Mouse (Mus musculus) CH12.LX (cell line): ENCODE data around the gene Nfix. TPM values are rescaled to one million over a fixed set of nuclear protein-coding genes. Genes with fewer than 3 reads are reported as not detected.

Experiments used
- DNase-seq: peaks from one replicate; pipeline ENCODE4 v3.0.0-alpha.2; 2013; ENCODE audit errors: extremely low read depth
- H3K27ac ChIP-seq: 2 replicates; pipeline ENCODE4 v1.5.1; 2012; ENCODE audit warnings: low read depth, mild to moderate bottlenecking, control low read depth, moderate library complexity; ENCODE audit not compliant: insufficient read depth
- H3K27me3 ChIP-seq: replicated peaks from 2 replicates; pipeline ENCODE3; 2012; ENCODE audit warnings: inconsistent platforms
- H3K36me3 ChIP-seq, 2 experiments: replicated peaks in 1 of 2; 2 replicates each; pipeline versions ENCODE3 to v1.6.1; 2012; ENCODE audit warnings: inconsistent platforms in 1 of 2, low read length in 1 of 2, mild to moderate bottlenecking in 1 of 2, mixed read lengths in 1 of 2, moderate library complexity in 1 of 2; ENCODE audit not compliant: control insufficient read depth in 1 of 2, insufficient read depth in 1 of 2
- H3K4me1 ChIP-seq, 2 experiments: 2 replicates each; pipeline ENCODE4 v1.6.1; 2012; ENCODE audit warnings: inconsistent platforms in 1 of 2, moderate library complexity in 1 of 2; ENCODE audit not compliant: insufficient read depth in 2 of 2, control insufficient read depth in 1 of 2
- H3K4me2 ChIP-seq: 2 replicates; pipeline ENCODE4 v1.6.1; 2012; ENCODE audit warnings: low read depth, mild to moderate bottlenecking, control low read depth; ENCODE audit not compliant: poor library complexity, insufficient read depth, severe bottlenecking
- H3K4me3 ChIP-seq, 3 experiments: fragments of 150-350 bp in 1 of 3; sonication (generic) in 1 of 3; replicated peaks in 1 of 3; 2 replicates each; pipeline versions ENCODE3 to v1.5.1; 2011 to 2012; ENCODE audit warnings: low read depth in 2 of 3, low read length in 2 of 3, mild to moderate bottlenecking in 2 of 3, moderate library complexity in 2 of 3, control low read depth in 1 of 3, improper control_type of control experiment in 1 of 3, inconsistent platforms in 1 of 3, mixed read lengths in 1 of 3; ENCODE audit not compliant: poor library complexity in 1 of 3
- H3K79me2 ChIP-seq: replicated peaks from 2 replicates; pipeline ENCODE4 v1.6.1; 2012; ENCODE audit warnings: mild to moderate bottlenecking, moderate library complexity; ENCODE audit not compliant: control insufficient read depth, poor library complexity, insufficient read depth, severe bottlenecking; ENCODE audit errors: extremely low read depth
- H3K9ac ChIP-seq: 2 replicates; pipeline ENCODE4 v1.6.1; 2012; ENCODE audit warnings: low read depth, mild to moderate bottlenecking, control low read depth, moderate library complexity; ENCODE audit not compliant: insufficient read depth
- H3K9me3 ChIP-seq: replicated peaks from 2 replicates; pipeline ENCODE3; 2012; ENCODE audit warnings: low read length, inconsistent platforms, mixed read lengths
- BHLHE40 ChIP-seq: IDR thresholded peaks from 2 replicates; pipeline ENCODE4 v1.6.1; 2011; ENCODE audit warnings: mild to moderate bottlenecking, low read depth, low read length, improper control_type of control experiment
- EP300 ChIP-seq: IDR thresholded peaks from 2 replicates; pipeline ENCODE4 v1.6.1; 2011; ENCODE audit warnings: low read length, improper control_type of control experiment
- ETS1 ChIP-seq: conservative IDR thresholded peaks from 2 replicates; pipeline ENCODE4 v1.6.1; 2012; ENCODE audit warnings: low read depth, mild to moderate bottlenecking, inconsistent platforms, low read length, improper control_type of control experiment, moderate library complexity
- IRF4 ChIP-seq: IDR thresholded peaks from 2 replicates; pipeline ENCODE4 v1.6.1; 2014; ENCODE audit warnings: low read depth, mild to moderate bottlenecking, inconsistent platforms, low read length, improper control_type of control experiment
- JUND ChIP-seq: conservative IDR thresholded peaks from 2 replicates; pipeline ENCODE4 v1.6.1; 2011; ENCODE audit warnings: low read depth, low read length, improper control_type of control experiment
- KAT2A ChIP-seq: IDR thresholded peaks from 2 replicates; pipeline ENCODE4 v1.6.1; 2012; ENCODE audit warnings: low read length, improper control_type of control experiment, inconsistent platforms; ENCODE audit not compliant: insufficient replicate concordance
- MXI1 ChIP-seq: IDR thresholded peaks from 2 replicates; pipeline ENCODE4 v1.6.1; 2011; ENCODE audit warnings: mild to moderate bottlenecking, low read depth, low read length, improper control_type of control experiment
- NRF1 ChIP-seq: IDR thresholded peaks from 2 replicates; pipeline ENCODE4 v1.6.1; 2014; ENCODE audit warnings: low read depth, mild to moderate bottlenecking, inconsistent platforms, low read length, improper control_type of control experiment, moderate library complexity
- POLR2AphosphoS2 ChIP-seq: IDR thresholded peaks from 2 replicates; pipeline ENCODE4 v1.6.1; 2011; ENCODE audit warnings: low read depth, low read length, improper control_type of control experiment
- TCF12 ChIP-seq: IDR thresholded peaks from 2 replicates; pipeline ENCODE4 v1.6.1; 2014; ENCODE audit warnings: low read depth, mild to moderate bottlenecking, inconsistent platforms, low read length, improper control_type of control experiment
- USF1 ChIP-seq: IDR thresholded peaks from 2 replicates; pipeline ENCODE4 v1.6.1; 2014; ENCODE audit warnings: low read depth, mild to moderate bottlenecking, inconsistent platforms, low read length, improper control_type of control experiment
- USF2 ChIP-seq: conservative IDR thresholded peaks from 2 replicates; pipeline ENCODE4 v1.6.1; 2011; ENCODE audit warnings: low read depth, low read length, improper control_type of control experiment
- ZKSCAN1 ChIP-seq: IDR thresholded peaks from 2 replicates; pipeline ENCODE4 v1.6.1; 2012; ENCODE audit warnings: low read depth, inconsistent platforms, low read length, improper control_type of control experiment, borderline replicate concordance
- ZNF384 ChIP-seq: IDR thresholded peaks from 2 replicates; pipeline ENCODE4 v1.6.1; 2012; ENCODE audit warnings: low read depth, low read length, improper control_type of control experiment, inconsistent platforms
- dilution Hi-C: fragments of 300-500 bp; cut with MboI; formaldehyde crosslinking; loops from 2 replicates; pipeline ENCODE4 v1.14.3; 2020; ENCODE audit warnings: low sequenced_read_pairs; ENCODE audit not compliant: extremely low pct_unique_long_range_greater_than_20kb, extremely low pct_ligation_motif_present
- in situ Hi-C: fragments of 300-500 bp; cut with MboI; formaldehyde crosslinking; loops from 3 replicates; pipeline ENCODE4 v1.14.3; 2019; ENCODE audit warnings: low sequenced_read_pairs, low pct_ligation_motif_present, low pct_unique_long_range_greater_than_20kb, mixed read lengths
- polyA plus RNA-seq: library from polyadenylated mRNA; unstranded; fragments of >175 nt; gene quantifications from 2 replicates; pipeline ENCODE4 v1.2.1, GENCODE M21; 2012; ENCODE audit warnings: low read depth; ENCODE audit not compliant: insufficient read length
- total RNA-seq, 2 experiments: library from RNA; depleted of rRNA; stranded (reverse); fragments of 300-350 nt in 1 of 2; fragments of >200 nt in 1 of 2; gene quantifications; 2 replicates each; pipeline ENCODE4 v1.2.3; 2012 to 2014

The Nfix gene
- total and polyA plus RNA-seq, 3 experiments: 0.09 to 10.5 (median 1.1) TPM

DNA sequence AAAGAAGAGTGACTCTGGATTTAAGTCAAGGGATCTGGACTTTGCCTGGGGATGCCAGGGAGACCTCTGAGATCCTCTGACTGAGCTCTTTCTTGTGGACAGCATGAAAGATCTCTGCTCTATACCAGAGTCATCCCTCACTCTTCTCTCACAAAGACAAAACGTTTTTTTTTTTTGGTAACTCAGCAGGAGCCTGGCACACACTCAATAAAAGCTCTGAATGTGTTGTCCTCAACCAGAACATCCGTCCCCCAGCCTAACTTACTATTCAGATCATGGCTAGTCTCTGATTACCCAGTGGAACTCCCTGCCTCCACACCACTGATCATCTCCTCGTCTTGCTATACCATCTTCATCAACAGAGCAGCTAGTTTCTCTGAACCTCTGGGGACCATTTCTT, 115.6 kb downstream of the Nfix start:
- TF ChIP-seq TCF12 (no peak), NRF1 (no peak), ZKSCAN1 (no peak), EP300 (no peak)
- in situ Hi-C loops (no loop called here), dilution Hi-C loops (no loop called here)
- Histone ChIP-seq H3K79me2 (peaks cover 81% of the 10 kb centered on the region), H3K4me2 (no peak overlapping the region), H3K36me3 (peaks cover 10 to 55% of the 10 kb centered on the region in 2 experiments), H3K4me1 (peaks cover 21 to 62% of the 10 kb centered on the region in 2 experiments), H3K9me3 (no peaks in the 10 kb centered on the region), H3K27me3 (no peaks in the 10 kb centered on the region), H3K9ac (no peak overlapping the region), H3K4me3 (no peak overlapping the region), H3K27ac (no peak overlapping the region)
- DNase-seq: no peak

DNA sequence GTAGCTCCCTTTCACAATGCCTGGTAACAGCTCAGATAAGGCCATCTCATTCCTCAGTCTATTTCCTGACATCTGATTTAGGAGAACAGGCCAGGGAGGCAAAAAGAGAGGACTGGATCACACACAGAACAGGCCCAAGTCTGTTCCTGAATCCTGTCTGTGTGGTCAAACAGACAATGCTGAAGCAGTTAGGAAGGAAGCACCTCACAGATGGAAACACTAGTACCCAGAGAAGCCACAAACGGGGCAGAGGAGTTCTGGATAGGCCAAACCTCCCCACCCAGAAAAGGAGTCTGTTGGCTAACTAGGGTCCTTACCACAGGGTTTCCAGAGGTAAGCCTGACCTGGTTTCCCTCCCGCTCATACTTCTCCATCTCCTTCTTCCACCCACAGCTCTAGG, 117.9 kb downstream of the Nfix start:
- TF ChIP-seq BHLHE40: no peak
- Histone ChIP-seq H3K27me3 (no peaks in the 10 kb centered on the region), H3K4me2 (no peak overlapping the region), H3K27ac (no peak overlapping the region), H3K4me1 (peaks cover 21 to 64% of the 10 kb centered on the region in 2 experiments), H3K4me3 (no peak overlapping the region), H3K9ac (no peak overlapping the region), H3K9me3 (no peaks in the 10 kb centered on the region), H3K36me3 (peaks cover 13 to 74% of the 10 kb centered on the region in 2 experiments), H3K79me2 (peaks cover 93% of the 10 kb centered on the region)
- no peak for DNase-seq
- in situ Hi-C loops (no loop called here), dilution Hi-C loops (no loop called here)

DNA sequence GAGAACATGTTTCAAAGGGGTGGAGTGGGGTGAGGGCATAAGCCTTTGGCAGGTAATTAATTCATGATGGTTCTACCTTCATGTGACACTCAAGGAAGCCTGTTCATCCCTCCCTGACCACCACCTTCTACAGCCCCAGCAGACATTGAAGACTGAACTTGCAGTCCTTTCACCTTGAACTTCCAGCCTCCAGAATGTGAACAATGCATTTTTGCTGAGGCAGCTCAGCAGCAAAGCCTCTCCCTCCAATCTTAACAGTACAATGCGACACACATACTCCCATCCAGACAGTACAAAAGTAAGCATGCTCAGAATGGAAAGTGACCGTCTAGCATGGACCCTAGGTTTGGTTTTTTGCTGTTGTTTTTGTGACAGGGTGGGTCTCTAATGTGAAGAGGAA, 118.7 kb downstream of the Nfix start:
- dilution Hi-C loops (no loop called here), in situ Hi-C loops (no loop called here)
- Histone ChIP-seq H3K9me3 (no peaks in the 10 kb centered on the region), H3K27me3 (no peaks in the 10 kb centered on the region), H3K36me3 (peaks cover 20 to 81% of the 10 kb centered on the region in 2 experiments), H3K4me1 (peaks cover 21 to 64% of the 10 kb centered on the region in 2 experiments), H3K4me2 (no peak overlapping the region), H3K9ac (no peak overlapping the region), H3K27ac (no peak overlapping the region), H3K4me3 (no peak overlapping the region), H3K79me2 (peaks cover 87% of the 10 kb centered on the region)
- TF ChIP-seq USF1 (no peak), USF2 (no peak), ZNF384 (no peak), ETS1 (no peak), JUND (no peak), KAT2A (no peak), POLR2AphosphoS2 (no peak), ZKSCAN1 (no peak), NRF1 (no peak), EP300 (no peak), IRF4 (no peak), MXI1 (no peak)
- DNase-seq: no peak
